Mouse (Mus musculus) liver, postnatal 0 days (tissue): ENCODE data around the gene Atraid.

Source experiments
- CTCF ChIP-seq: sonication (generic); IDR thresholded peaks from 2 replicates; pipeline ENCODE4 v1.5.1; 2016; ENCODE audit warnings: antibody characterized with exemption, low read depth
- EP300 ChIP-seq: IDR thresholded peaks from 2 replicates; pipeline ENCODE4 v1.6.1; 2016; ENCODE audit warnings: antibody characterized with exemption, low read depth, mild to moderate bottlenecking

- TF ChIP-seq CTCF (no peak), EP300 (no peak)
Measured at GRCm38 (mm10) chr5:31030926-31031325, 17.2 kb upstream of the Atraid start.
